Mouse (Mus musculus): Measurements from ENCODE around the gene G3bp2. TPM values are rescaled to one million over a fixed set of nuclear protein-coding genes. Genes with fewer than 3 reads are reported as not detected.
"Not testable (repeated sequence)": the region's sequence is repeated elsewhere in the genome, so short reads cannot be mapped to it uniquely, and the experiment has no call there.

G3bp2 gene
- polyA plus RNA-seq (2014; fragmentation: Nextera tagmentation; extraction: Ambion mirVana): 141 and 151 TPM in 2 replicates

GRCm38 (mm10) chr5:92083417-92084038 is at the start of gene G3bp2:
G3bp2 (minus strand) TSS chr5:92083719.
- peak; percentile 97 for ATAC-seq (ENCODE audit: insufficient number of reproducible peaks, insufficient read depth, low FRiP score, low read depth)
- H3K27me3 ChIP-seq (ENCODE audit: control insufficient read depth, insufficient read depth, low read length): no peaks in the 10 kb centered on the region

DNA sequence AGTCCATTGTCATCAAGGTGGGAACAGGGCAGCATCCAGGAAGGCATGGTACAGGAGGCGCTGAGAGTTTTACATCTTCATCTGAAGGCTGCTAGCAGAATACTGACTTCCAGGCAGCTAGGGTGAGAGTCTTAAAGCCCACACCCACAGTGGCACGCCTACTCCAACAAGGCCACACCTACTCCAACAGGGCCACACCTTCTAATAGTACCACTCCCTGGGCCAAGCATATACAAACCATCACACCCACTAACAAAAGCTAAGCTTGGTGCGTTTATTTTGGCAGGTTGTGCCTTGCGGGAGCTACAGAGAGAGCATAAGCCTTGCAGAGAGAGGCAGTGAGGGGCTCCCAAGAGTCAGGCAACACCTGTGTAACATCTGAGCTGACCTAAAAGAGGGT is 49.5 kb upstream of the G3bp2 start:
- ATAC-seq (ENCODE audit: insufficient number of reproducible peaks, insufficient read depth, low FRiP score, low read depth); H3K4me3 ChIP-seq (ENCODE audit: control insufficient read depth in 1 of 2, insufficient read depth in 1 of 2, low read depth in 1 of 2, low read length in 2 of 2); H3K4me2 ChIP-seq (ENCODE audit: low read length); H3K36me3 ChIP-seq (ENCODE audit: control insufficient read depth, insufficient read depth, low read length); H3K27ac ChIP-seq (replicated peaks in 1 of 2; ENCODE audit: control insufficient read depth in 1 of 2, insufficient read depth in 1 of 2, low read depth in 2 of 2, low read length in 2 of 2); H3K9me3 ChIP-seq (ENCODE audit: control insufficient read depth, low read length); H3K27me3 ChIP-seq (ENCODE audit: control insufficient read depth, insufficient read depth, low read length); H3K9ac ChIP-seq (ENCODE audit: low read length): not testable (repeated sequence)
- WGBS: 70% methylated on average over 4 of the region's 4 CpGs
- peaks cover 8 to 14% of the 10 kb centered on the region in 2 experiments for H3K4me1 ChIP-seq (ENCODE audit: control insufficient read depth in 2 of 2, insufficient read depth in 2 of 2, low read length in 2 of 2)

More at GRCm38 (mm10) chr5:92083417-92084038, at the start of gene G3bp2:
- H3K9me3 ChIP-seq (ENCODE audit: control insufficient read depth, low read length): no peaks in the 10 kb centered on the region; the same call in 1 of the 2 replicates
- WGBS: under 1% methylated on average over 65 of the region's 65 CpGs
- peak within 1 kb of the TSS; percentile 97 for H3K9ac ChIP-seq (ENCODE audit: low read length)
- H3K4me3 ChIP-seq (ENCODE audit: control insufficient read depth in 1 of 2, insufficient read depth in 1 of 2, low read depth in 1 of 2, low read length in 2 of 2): peak within 1 kb of the TSS; percentile 73 to 95
- H3K27ac ChIP-seq (replicated peaks in 1 of 2; ENCODE audit: control insufficient read depth in 1 of 2, insufficient read depth in 1 of 2, low read depth in 2 of 2, low read length in 2 of 2): peak within 1 kb of the TSS; percentile 95 to 99
- peak within 1 kb of the TSS; percentile 66 for H3K4me2 ChIP-seq (ENCODE audit: low read length)
- H3K36me3 ChIP-seq (ENCODE audit: control insufficient read depth, insufficient read depth, low read length): no peaks in the 10 kb centered on the region
- H3K4me1 ChIP-seq (ENCODE audit: control insufficient read depth in 2 of 2, insufficient read depth in 2 of 2, low read length in 2 of 2): peaks cover 6 to 30% of the 10 kb centered on the region in 2 experiments; a peak in 3 of 4 replicates

DNA sequence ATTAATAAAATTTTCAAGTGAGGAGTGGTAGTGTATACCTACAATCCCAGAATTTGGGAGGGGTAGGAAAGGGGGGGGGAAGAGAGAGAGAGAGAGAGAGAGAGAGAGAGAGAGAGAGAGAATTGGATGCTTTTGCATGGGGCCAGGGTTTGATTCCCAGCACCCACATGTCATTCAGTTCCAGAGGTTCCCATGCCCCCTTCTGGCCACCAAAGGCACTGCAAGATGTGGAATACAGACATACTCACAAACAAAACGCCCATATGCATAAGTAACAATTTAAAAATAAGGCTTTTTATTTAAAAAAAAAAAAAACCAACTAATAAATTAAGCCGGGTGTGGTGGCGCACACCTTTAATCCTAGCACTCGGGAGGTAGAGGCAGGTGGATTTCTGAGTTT is 48.6 kb upstream of the G3bp2 start:
- no peak overlapping the region for H3K9ac ChIP-seq (ENCODE audit: low read length)
- H3K4me3 ChIP-seq (ENCODE audit: control insufficient read depth in 1 of 2, insufficient read depth in 1 of 2, low read depth in 1 of 2, low read length in 2 of 2): no peak overlapping the region
- ATAC-seq (ENCODE audit: insufficient number of reproducible peaks, insufficient read depth, low FRiP score, low read depth): no peak
- H3K4me1 ChIP-seq (ENCODE audit: control insufficient read depth in 2 of 2, insufficient read depth in 2 of 2, low read length in 2 of 2): peaks cover 11 to 20% of the 10 kb centered on the region in 2 experiments
- H3K4me2 ChIP-seq (ENCODE audit: low read length): no peak overlapping the region
- H3K27ac ChIP-seq (replicated peaks in 1 of 2; ENCODE audit: control insufficient read depth in 1 of 2, insufficient read depth in 1 of 2, low read depth in 2 of 2, low read length in 2 of 2): no peak overlapping the region
- H3K36me3 ChIP-seq (ENCODE audit: control insufficient read depth, insufficient read depth, low read length): no peaks in the 10 kb centered on the region
- 97% methylated on average over 4 of the region's 4 CpGs for WGBS
- no peaks in the 10 kb centered on the region for H3K9me3 ChIP-seq (ENCODE audit: control insufficient read depth, low read length)
- H3K27me3 ChIP-seq (ENCODE audit: control insufficient read depth, insufficient read depth, low read length): no peaks in the 10 kb centered on the region

DNA sequence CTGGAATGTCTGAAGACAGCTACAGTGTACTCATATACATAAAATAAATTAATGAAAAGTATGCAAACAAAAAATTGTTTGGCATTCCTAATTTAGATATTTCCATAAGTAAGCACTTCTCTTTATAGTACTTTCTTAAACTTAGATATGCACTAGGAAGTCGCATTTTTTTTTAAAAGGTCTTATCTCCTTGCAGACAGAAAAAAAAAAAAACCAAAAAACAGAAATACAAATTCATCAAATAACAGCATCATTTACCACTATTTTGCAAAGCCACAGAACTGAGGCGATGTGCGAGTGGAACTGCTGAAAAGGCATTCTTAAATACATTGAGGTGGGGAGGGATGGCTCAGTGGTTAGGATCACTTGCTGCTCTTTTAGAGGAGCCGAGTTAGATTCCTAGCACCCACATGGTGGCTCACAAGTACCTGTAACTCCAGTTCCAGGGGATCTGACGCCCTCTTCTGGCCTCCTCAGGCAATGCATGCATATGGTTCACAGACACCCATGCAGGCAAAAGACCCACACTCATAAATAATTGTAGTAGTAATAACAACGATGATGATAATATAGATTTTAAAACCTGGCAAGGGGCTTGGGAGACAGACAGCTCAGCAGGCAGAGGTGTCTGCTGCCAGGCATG is 46.6 kb upstream of the G3bp2 start:
- no peaks in the 10 kb centered on the region for H3K36me3 ChIP-seq (ENCODE audit: control insufficient read depth, insufficient read depth, low read length)
- no peaks in the 10 kb centered on the region for H3K9me3 ChIP-seq (ENCODE audit: control insufficient read depth, low read length)
- WGBS: 88% methylated on average over 6 of the region's 6 CpGs

GRCm38 (mm10) chr5:92129321-92129768 is 45.8 kb upstream of the G3bp2 start:
- Histone ChIP-seq H3K4me2 (ENCODE audit: low read length) (no peak overlapping the region), H3K9me3 (ENCODE audit: control insufficient read depth, low read length) (no peaks in the 10 kb centered on the region), H3K27me3 (ENCODE audit: control insufficient read depth, insufficient read depth, low read length) (no peaks in the 10 kb centered on the region), H3K4me1 (ENCODE audit: control insufficient read depth in 2 of 2, insufficient read depth in 2 of 2, low read length in 2 of 2) (peaks cover 13 to 21% of the 10 kb centered on the region in 2 experiments), H3K4me3 (ENCODE audit: control insufficient read depth in 1 of 2, insufficient read depth in 1 of 2, low read depth in 1 of 2, low read length in 2 of 2) (no peak overlapping the region), H3K27ac (replicated peaks in 1 of 2; ENCODE audit: control insufficient read depth in 1 of 2, insufficient read depth in 1 of 2, low read depth in 2 of 2, low read length in 2 of 2) (no peak overlapping the region), H3K36me3 (ENCODE audit: control insufficient read depth, insufficient read depth, low read length) (no peaks in the 10 kb centered on the region), H3K9ac (ENCODE audit: low read length) (no peak overlapping the region)
- no peak for ATAC-seq (ENCODE audit: insufficient number of reproducible peaks, insufficient read depth, low FRiP score, low read depth)
- 78% methylated on average over 1 of the region's 1 CpGs for WGBS

More for the DNA sequence above, 46.6 kb upstream of the G3bp2 start:
- H3K9ac ChIP-seq (ENCODE audit: low read length): no peak overlapping the region
- peaks cover 13 to 21% of the 10 kb centered on the region in 2 experiments for H3K4me1 ChIP-seq (ENCODE audit: control insufficient read depth in 2 of 2, insufficient read depth in 2 of 2, low read length in 2 of 2)
- no peak overlapping the region for H3K4me2 ChIP-seq (ENCODE audit: low read length)
- H3K27me3 ChIP-seq (ENCODE audit: control insufficient read depth, insufficient read depth, low read length): no peaks in the 10 kb centered on the region
- no peak overlapping the region for H3K4me3 ChIP-seq (ENCODE audit: control insufficient read depth in 1 of 2, insufficient read depth in 1 of 2, low read depth in 1 of 2, low read length in 2 of 2)
- no peak overlapping the region for H3K27ac ChIP-seq (replicated peaks in 1 of 2; ENCODE audit: control insufficient read depth in 1 of 2, insufficient read depth in 1 of 2, low read depth in 2 of 2, low read length in 2 of 2)
- no peak for ATAC-seq (ENCODE audit: insufficient number of reproducible peaks, insufficient read depth, low FRiP score, low read depth)

- H3K27ac ChIP-seq (replicated peaks in 1 of 2; ENCODE audit: control insufficient read depth in 1 of 2, insufficient read depth in 1 of 2, low read depth in 2 of 2, low read length in 2 of 2): peak overlapping the region in 1 of 2 experiments; percentile 14; a peak in 1 of 4 replicates
- 12% methylated on average over 8 of the region's 8 CpGs for WGBS
Measured at GRCm38 (mm10) chr5:92128570-92128969, 45.1 kb upstream of the G3bp2 start.

DNA sequence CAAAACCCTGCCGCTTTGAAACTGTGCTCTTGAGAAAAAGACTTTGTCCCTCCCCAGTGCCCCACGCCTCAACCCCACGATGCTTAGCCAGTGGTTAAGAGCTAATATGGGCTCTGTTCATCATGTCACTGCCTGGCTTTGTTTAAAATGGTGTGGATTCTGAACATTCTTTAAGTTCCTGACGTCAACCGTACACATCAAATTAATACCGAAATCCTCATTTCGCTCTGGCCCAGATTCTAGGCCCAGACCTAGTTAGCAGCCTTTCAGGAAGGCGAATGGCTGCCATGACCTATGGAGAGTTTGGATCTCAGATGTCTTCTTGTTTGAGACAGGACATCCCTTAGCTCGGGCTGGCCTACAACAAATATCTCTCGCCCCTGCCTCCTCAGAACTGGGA is 44.2 kb upstream of the G3bp2 start:
- Histone ChIP-seq H3K36me3 (ENCODE audit: control insufficient read depth, insufficient read depth, low read length) (no peaks in the 10 kb centered on the region), H3K4me3 (ENCODE audit: control insufficient read depth in 1 of 2, insufficient read depth in 1 of 2, low read depth in 1 of 2, low read length in 2 of 2) (no peak overlapping the region), H3K9ac (ENCODE audit: low read length) (no peak overlapping the region), H3K27ac (replicated peaks in 1 of 2; ENCODE audit: control insufficient read depth in 1 of 2, insufficient read depth in 1 of 2, low read depth in 2 of 2, low read length in 2 of 2) (peak overlapping the region in 1 of 2 experiments; percentile 39; a peak in 1 of 4 replicates), H3K9me3 (ENCODE audit: control insufficient read depth, low read length) (0 out of 2 replicates have a peak, but pooled peaks cover 2% of the 10 kb centered on the region), H3K4me1 (ENCODE audit: control insufficient read depth in 2 of 2, insufficient read depth in 2 of 2, low read length in 2 of 2) (peaks cover 13 to 21% of the 10 kb centered on the region in 2 experiments), H3K4me2 (ENCODE audit: low read length) (peak overlapping the region; percentile 25; the same call in 1 of the 2 replicates), H3K27me3 (ENCODE audit: control insufficient read depth, insufficient read depth, low read length) (no peaks in the 10 kb centered on the region)
- no peak for ATAC-seq (ENCODE audit: insufficient number of reproducible peaks, insufficient read depth, low FRiP score, low read depth)
- WGBS: 96% methylated on average over 10 of the region's 10 CpGs

More at GRCm38 (mm10) chr5:92128570-92128969, 45.1 kb upstream of the G3bp2 start:
- peak overlapping the region; percentile 32 for H3K4me2 ChIP-seq (ENCODE audit: low read length)
- no peak for ATAC-seq (ENCODE audit: insufficient number of reproducible peaks, insufficient read depth, low FRiP score, low read depth)
- H3K36me3 ChIP-seq (ENCODE audit: control insufficient read depth, insufficient read depth, low read length): no peaks in the 10 kb centered on the region
- H3K4me3 ChIP-seq (ENCODE audit: control insufficient read depth in 1 of 2, insufficient read depth in 1 of 2, low read depth in 1 of 2, low read length in 2 of 2): peak overlapping the region in 1 of 2 experiments; percentile 8; a peak in 1 of 4 replicates
- no peak overlapping the region for H3K9ac ChIP-seq (ENCODE audit: low read length)
- no peaks in the 10 kb centered on the region for H3K9me3 ChIP-seq (ENCODE audit: control insufficient read depth, low read length)
- H3K27me3 ChIP-seq (ENCODE audit: control insufficient read depth, insufficient read depth, low read length): no peaks in the 10 kb centered on the region
- H3K4me1 ChIP-seq (ENCODE audit: control insufficient read depth in 2 of 2, insufficient read depth in 2 of 2, low read length in 2 of 2): peaks cover 13 to 21% of the 10 kb centered on the region in 2 experiments
